Mouse (Mus musculus) layer of hippocampus, adult 2 months (tissue): ENCODE results near the gene Lta. TPM values are rescaled to one million over a fixed set of nuclear protein-coding genes. Genes with fewer than 3 reads are reported as not detected.
A peak's percentile ranks its signal among the peaks of the same experiment; 100 is the strongest.
"Not testable (repeated sequence)": the region's sequence is repeated elsewhere in the genome, so short reads cannot be mapped to it uniquely, and the experiment has no call there.

Experiments used
- DNase-seq, 2 experiments: peaks; one replicate each; pipeline ENCODE4 v3.0.0; 2022; ENCODE audit warnings: low spot score in 2 of 2
- H3K27ac ChIP-seq: fragments of 200-600 bp; 2 replicates; pipeline ENCODE4 v1.8.1; 2022
- H3K4me3 ChIP-seq: fragments of 200-600 bp; 2 replicates; pipeline ENCODE4 v1.8.1; 2022; ENCODE audit warnings: mild to moderate bottlenecking
- CTCF ChIP-seq: fragments of 200-600 bp; conservative IDR thresholded peaks from 2 replicates; pipeline ENCODE4 v1.8.1; 2022; ENCODE audit warnings: antibody characterized with exemption, mild to moderate bottlenecking, moderate library complexity
- total RNA-seq, 2 experiments: library from RNA; stranded (reverse); gene quantifications; 2 replicates each; pipeline ENCODE4 v1.2.3; 2021

The Lta gene
- total RNA-seq, 2 experiments from 2014 or later, result 0.54 to 0.59 TPM

DNA sequence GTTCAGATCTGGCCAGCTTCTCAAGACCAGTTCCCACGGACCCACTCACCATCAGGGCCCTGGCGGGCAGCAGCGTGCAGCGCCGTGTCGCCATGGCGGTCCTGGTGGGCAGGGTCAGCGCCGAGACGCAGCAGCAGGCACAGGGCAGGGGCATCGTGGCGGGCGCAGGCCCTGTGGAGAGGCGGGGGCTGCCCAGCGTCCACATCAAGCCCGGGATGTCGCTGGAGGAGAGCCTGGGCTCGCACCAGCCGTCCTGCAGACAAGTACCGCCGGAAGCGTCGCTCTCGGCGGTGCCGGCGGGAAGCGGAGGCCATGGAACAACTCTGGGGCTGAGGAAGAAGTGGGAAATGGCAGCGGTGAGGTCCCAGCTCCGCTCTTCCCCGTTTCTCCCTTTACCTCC lies 29.8 kb upstream of the Lta start:
- DNase-seq, result no peak
- Histone ChIP-seq H3K4me3 (peak overlapping the region; percentile 78), H3K27ac (peak overlapping the region; percentile 93)
- 0 out of 2 replicates have a peak, but pooled peaks have one; percentile 10 for TF ChIP-seq CTCF

DNA sequence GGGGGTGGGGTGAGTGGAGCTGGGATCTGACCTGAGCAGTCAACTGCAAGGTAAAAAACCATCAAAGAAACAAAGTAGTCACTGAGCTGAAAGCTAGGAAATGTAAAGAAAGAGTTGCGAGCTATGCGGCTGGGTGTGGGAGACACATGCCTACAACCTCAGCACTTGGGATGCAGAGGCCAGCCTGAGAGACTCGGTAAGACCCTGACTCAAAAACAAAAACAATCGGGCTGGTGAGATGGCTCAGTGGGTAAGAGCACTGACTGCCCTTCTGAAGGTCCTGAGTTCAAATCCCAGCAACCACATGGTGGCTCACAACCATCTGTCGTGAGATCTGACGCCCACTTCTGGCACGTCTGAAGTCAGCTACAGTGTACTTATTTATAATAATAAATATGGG lies 28.9 kb upstream of the Lta start:
- not testable (repeated sequence) for DNase-seq
- peak overlapping the region; percentile 93 for H3K27ac ChIP-seq
- peak overlapping the region; percentile 78; the same call in 1 of the 2 replicates for H3K4me3 ChIP-seq

DNA sequence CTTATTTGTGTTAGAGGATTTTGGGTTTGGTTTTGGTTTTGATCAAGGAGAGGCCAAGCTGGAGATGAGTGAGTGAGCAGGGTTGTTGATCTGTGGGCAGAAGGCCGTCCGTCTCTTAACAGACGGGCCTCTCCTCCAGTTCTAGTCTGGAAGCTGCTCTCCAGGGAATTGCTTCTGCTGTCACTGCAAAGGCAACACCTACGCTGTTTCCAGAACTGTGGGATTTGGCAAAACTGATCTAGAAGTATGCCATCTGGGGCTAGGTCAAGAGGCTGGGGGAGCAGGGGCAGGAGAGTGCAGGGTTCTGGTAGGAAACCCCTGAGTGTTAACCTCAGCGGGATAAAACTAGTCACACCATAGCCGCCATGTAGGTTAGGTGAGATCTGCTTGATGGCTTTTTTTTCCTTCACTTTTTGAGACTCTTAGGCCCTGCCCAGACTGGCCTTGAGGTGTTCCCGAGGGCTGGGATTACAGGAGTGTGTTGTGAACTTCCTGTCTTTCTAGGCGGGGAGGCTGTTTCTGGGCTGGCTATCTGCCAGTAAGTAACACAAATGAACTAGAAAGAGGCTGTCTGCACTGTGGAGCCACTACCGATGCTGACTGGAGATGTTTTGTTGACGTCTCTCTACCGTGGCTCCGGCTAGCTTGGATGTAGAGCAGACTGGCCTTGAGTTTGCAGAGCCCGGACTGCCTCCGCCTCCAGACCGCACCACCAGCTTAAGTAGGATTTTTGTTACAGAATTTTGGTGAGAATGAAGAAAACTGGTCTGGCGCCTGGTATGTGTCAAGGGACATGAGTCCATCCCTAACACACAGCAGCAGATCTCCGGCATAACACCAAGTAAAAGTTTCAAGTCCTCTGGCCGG lies 28.2 kb upstream of the Lta start, which contains the start of gene Atp6v1g2:
Atp6v1g2 (plus strand) TSS at position 547 of the 867 bp plus-strand sequence.
- H3K27ac ChIP-seq, result peak within 1 kb of the TSS; percentile 93
- no peak for DNase-seq
- no peak for TF ChIP-seq CTCF
- H3K4me3 ChIP-seq, result peak within 1 kb of the TSS; percentile 78

DNA sequence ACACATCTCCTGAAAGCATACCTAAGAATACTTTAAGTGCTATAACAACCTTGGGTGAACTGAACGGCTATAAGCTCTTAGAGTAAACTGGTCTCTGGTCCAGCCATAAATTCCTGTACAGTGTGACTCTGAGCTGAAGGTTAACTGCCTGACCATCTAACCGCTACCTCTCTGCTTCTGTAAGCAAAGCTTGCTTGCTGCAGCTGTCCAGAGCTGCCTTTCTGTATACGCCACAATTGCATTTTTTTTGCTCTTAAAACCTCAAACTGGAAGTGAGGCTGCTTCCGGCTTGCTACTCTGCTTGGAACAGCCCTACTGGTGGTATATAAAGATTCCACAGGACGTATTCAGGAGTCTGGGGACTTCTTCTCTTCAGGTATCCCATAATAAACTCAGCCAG lies 27.5 kb upstream of the Lta start:
- no peak for TF ChIP-seq CTCF
- H3K27ac ChIP-seq, result peak overlapping the region; percentile 83
- H3K4me3 ChIP-seq, result peak overlapping the region; percentile 2
- DNase-seq, result no peak

DNA sequence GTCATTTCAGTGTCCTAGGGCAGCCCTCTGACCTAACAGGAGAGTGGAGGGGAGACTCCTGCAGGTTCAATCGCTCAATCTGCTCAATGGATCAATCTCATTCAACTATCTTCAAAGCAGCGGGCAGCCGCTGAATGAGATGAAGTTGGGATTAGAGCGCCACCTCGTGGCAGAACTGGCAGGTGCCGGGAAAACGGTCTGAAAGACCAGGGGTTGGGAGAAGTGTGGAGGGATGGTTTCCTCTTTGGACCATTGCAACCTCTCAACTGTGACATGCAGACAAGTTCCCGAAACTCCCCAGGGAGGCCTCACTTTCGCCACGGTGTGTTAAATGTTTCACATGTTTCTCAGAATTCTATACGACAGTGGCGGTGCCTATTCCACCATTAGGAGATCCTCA lies 26.9 kb upstream of the Lta start:
- no peak overlapping the region; the same call in 1 of the 2 replicates for H3K4me3 ChIP-seq
- peak; percentile 95 for TF ChIP-seq CTCF
- DNase-seq, result peak; percentile 75 to 90
- peak overlapping the region; percentile 83 for H3K27ac ChIP-seq

DNA sequence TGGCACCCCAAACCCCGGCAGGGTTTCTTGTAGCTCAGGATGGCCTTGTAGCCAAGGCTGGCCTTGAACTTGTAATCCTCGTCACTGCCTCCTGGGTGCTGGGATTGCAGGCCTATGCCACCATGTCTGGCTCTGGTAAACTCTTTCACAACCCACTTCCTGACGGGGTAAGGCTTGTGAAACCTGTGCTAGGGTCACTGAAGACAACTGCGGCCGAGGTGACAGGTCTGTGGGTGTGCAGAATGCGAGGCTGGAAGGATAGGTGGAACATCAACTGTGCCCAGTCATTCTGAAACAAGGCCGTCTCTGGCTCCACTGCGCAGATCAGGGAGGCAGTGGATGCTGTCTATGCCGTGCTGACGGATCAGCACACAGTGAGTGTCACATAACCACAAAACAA lies 25.9 kb upstream of the Lta start:
- no peak for DNase-seq
- Histone ChIP-seq H3K27ac (no peak overlapping the region), H3K4me3 (no peak overlapping the region)
- no peak for TF ChIP-seq CTCF

DNA sequence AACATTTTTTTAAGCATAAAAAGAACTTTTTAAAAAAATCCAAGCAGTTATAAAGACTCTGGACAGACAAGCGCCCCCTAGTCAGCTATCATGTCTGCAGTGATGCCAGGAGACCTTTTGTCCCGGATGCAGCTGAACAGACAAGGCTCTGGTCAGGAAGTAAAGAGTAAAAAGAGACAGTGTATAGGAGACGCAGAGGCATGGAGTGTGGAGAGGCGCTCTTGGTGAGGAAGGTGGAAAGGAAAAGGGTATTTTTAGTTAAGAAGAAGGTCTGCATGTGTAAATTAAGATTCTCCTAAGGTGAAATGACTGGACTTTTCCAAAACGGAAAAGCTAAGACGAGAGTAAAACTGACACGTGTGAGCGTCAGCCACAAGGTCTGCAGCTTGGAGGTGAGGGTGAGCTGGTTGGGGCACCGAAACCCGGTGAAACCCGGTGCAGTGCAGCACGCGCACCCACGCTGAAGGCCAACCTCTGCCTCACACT lies 21.5 kb upstream of the Lta start:
- peak; percentile 27 for TF ChIP-seq CTCF
- DNase-seq, result no peak
- H3K4me3 ChIP-seq, result no peak overlapping the region

DNA sequence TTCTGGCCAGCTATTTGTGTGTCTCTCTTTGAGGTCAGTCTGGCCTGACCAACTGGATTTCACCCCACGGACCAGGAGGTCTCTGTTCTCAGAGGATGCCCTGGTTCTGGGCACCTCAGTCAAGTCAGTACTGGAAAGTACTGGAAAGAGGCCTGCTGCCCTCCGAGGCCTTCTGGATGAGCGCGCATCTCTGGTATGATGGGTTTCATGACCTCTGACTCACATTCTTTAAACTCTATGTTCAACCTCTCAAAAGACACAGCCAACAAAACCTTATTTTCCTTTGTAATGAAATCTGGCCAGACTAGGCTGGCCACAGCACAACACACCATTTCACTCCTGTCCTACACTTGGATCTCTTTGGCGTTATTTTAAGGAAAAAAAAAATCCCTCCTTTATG lies 20.3 kb upstream of the Lta start:
- H3K4me3 ChIP-seq, result no peak overlapping the region
- no peak overlapping the region for H3K27ac ChIP-seq
- TF ChIP-seq CTCF, result no peak
- DNase-seq, result no peak

More for the DNA sequence above, 21.5 kb upstream of the Lta start:
- H3K27ac ChIP-seq, result no peak overlapping the region

DNA sequence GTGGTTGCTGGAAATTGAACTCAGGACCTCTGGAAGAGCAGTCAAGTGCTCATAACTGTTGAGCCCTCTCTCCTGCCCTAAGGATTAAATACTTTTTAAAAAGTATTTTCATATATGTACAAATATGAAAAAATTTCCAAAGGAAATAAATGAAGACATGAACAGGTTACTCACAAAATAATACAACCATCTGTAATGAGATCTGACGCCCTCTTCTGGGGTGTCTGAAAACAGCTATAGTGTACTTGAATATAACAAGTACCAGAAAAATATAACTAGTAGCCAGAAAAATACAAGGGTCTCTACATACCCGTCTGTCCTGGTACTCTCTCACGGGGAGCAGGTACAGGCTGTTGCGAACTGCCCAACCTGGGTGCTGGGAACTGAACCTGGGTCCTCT lies 19.5 kb upstream of the Lta start:
- Histone ChIP-seq H3K4me3 (no peak overlapping the region), H3K27ac (no peak overlapping the region)
- peak; percentile 33 for TF ChIP-seq CTCF
- no peak for DNase-seq

DNA sequence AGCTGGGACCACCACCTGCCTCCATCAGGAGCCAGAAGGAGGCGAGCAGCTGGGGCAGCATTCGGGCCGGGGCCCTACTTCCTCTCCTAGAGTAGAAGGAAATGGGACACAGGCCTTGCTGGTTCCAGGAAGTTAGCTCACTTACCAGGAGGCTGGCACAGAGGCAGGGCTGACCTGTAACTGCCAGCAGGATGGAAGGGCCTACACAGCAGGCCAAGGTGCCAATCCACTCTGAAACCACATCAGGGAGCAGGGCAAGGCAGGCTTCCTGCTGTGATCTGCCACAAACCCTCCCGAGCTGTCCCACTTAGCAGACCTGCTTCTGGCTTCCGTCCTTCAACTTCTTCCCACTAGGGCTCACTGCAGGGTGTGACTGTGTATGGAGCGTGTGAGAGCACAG lies 17.1 kb upstream of the Lta start:
- no peak overlapping the region for H3K4me3 ChIP-seq
- DNase-seq, result no peak

DNA sequence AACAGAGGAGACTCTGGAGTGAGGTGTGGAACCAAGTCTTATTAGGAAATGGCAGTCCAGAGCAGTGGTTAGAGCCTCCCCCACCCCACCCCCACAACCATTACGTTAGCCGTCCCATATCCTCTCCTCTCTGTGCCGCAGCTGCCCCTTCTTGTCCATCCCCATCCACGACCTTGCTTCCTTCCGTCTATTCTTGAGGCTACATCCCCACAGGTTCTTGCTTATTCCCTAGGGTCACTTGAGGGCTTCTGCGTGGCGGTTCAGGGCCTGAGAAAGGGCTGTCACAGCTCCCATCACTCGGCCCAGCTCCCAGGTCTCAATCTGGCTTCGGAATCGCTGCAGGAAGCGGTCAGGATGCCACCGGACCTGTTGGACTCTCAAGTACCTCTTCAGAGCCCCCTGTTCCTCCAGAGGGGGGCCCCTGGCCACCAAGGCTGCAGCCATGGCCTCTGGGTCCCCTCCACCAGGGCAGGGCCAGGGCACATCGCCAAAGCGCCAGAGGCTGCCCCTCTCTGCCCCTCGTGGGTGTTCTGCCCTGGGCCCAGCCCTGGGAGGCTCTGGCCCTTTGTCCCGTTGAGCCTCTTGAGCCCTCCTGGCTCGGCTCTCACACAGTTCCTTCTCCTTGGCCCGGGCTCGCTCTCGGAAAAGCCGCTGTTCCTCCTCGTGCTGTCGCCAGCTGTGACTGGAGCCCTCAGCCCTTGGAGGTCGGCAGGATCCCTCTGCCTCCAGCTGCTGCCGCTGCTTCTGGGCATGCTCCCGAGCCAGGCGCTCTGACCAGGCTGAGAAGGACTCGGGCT lies 15.2 kb upstream of the Lta start, which contains the start of gene Gm16181:
Gm16181 (plus strand) TSS at position 679 of the 797 bp plus-strand sequence.
- TF ChIP-seq CTCF, result no peak
- DNase-seq, result no peak
- Histone ChIP-seq H3K4me3 (no peak within 1 kb of the TSS), H3K27ac (peak within 1 kb of the TSS; percentile 47; the same call in 1 of the 2 replicates)

More for the DNA sequence above, 17.1 kb upstream of the Lta start:
- no peak overlapping the region; the same call in 1 of the 2 replicates for H3K27ac ChIP-seq
- TF ChIP-seq CTCF, result no peak

DNA sequence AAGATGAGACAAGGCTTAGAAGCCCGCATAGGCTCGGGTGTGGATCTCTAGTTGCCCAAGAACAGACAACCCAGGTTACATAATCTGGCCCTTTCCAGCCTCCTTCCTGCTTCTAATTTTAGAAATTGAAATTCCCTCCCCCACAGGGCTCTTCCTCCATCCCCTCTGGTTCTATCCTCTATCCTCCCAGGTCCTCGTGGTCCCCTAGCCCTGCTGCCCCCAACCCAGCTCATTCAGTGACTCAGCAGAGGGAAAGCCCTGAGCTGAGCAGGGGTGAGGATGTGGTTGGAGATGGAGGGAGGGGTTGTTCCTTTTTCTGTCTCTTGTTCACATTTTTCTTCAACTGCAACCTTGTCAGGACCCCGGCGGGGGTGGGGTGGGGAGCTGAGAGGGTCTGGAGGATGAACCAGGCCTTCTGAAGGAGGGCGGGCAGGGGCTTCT lies 14.5 kb upstream of the Lta start:
- Histone ChIP-seq H3K4me3 (no peak overlapping the region), H3K27ac (peak overlapping the region; percentile 47; the same call in 1 of the 2 replicates)
- DNase-seq, result no peak
- TF ChIP-seq CTCF, result no peak

DNA sequence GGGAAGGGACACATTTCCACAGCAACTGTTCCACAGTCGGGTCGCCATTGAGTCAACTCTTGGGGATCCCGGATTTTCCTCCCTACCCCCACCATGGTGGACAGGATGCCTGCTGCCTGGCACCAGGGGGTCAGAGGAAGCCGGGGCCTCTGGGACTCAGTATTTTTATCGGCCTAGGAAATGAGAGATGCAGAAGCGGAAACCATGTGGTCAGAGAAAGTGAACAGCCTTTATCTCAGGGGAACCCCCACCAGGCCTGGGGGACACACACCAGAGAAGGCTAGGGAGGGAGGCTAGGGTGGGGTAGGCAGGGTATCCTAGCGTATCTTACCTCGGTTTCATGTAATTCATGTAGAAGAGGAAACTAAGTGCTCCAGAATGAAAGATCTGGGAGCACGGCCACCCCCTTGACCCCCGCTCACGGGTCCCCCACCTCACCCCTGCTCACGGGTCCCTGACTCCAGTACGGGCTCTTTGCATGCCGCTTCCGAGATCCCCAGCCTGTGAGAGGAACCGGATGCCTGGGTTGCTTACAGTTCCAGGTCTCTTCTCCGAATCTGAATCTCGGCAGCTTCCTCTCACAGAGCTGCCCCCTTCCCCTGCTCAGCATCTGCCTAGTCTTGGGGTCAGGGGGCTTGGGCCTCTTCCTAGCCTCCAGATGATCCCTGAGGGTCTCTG lies 13.5 kb upstream of the Lta start:
- H3K27ac ChIP-seq, result peak overlapping the region; percentile 47
- no peak overlapping the region for H3K4me3 ChIP-seq
- no peak for TF ChIP-seq CTCF
- no peak for DNase-seq
